Mouse (Mus musculus): ENCODE measurements around the gene Nkg7.

- TF ChIP-seq CTCF (IDR thresholded peaks at IDR 0.05; ENCODE audit: borderline replicate concordance, extremely low read depth, insufficient read depth, insufficient read length) (no peak), POLR2A (IDR thresholded peaks at IDR 0.05; ENCODE audit: borderline replicate concordance, extremely low read depth, insufficient read depth, insufficient read length, poor library complexity, severe bottlenecking) (peak; percentile 28; the same call in 1 of the 2 replicates)
These were observed 7.0 kb downstream of the Nkg7 start, which contains the start of the genes Etfb and Gm45233 for GRCm38 (mm10) chr7:43443917-43444293.

Measured in brain, embryonic 14.5 days (tissue).